Mouse (Mus musculus) cerebellum, postnatal 14 days (tissue): Measurements from ENCODE around the gene Hoxc5.
A peak's percentile ranks its signal among the peaks of the same experiment; 100 is the strongest.

Experiments
- DNase-seq, 2 experiments: peaks; one replicate each; pipeline ENCODE4 v3.0.0; 2021; ENCODE audit warnings: mixed read lengths in 2 of 2

Gene Hoxc5

DNA sequence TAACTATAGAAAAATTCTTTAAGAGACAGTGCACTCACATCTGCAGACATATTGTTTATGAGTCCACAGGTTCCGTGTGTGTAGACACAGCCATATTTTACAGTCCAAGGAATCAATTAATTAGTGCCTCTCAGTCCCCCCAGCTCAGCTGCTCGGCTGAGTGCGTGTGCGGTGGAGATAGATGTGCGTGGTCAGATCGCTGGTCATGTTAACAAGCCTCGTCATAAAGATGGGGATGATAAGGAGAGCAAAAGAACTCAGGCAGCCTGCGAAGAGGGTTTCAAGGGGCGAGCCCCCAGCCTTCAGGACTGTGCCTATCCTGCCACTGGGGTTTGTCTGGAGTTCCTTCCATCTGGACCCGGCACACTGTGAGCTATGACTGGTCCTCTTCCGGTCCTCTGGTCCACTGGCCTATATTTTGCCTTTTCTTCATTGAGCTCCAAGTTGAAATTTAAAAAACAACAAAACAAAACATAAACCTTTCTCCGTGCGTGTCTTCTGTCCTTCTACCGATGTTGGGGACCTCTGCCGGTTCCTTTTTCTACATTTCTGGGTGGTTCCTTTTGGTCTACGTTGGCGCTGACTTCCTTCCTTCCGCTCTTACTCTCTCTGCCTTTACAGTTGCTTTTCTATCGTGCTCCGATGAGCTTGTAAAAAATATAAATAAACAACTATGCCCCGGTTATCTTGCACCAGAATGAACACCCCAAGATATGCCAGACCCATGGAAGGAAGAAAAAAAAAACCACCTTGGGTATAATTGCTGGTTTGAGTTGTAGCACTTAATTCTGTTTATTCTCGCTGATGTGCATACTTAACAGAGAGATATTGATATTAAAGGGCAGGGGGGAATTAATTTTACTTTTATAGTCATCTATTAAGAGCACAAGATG, 21.8 kb upstream of the Hoxc5 start:
- no peak for DNase-seq

DNA sequence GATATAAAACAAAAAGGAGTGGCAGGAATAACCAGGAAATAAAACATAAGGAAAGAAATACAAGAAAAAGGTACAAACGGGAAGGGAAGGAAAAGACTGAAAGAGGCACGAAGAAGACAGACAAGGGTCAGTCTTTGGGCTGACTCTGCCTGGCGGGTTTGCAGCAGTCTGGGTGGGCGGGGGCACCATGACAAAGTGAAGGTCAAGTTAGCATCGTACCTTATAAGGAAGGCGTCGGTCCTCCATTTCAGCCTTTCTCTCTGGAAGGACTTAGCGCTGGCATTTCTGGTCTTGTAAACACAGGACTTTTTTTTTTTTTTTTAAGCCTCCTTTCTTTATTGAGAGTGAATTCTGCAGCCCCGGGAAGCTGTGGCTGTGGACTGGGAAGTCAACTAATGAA, 20.0 kb upstream of the Hoxc5 start:
- no peak for DNase-seq

DNA sequence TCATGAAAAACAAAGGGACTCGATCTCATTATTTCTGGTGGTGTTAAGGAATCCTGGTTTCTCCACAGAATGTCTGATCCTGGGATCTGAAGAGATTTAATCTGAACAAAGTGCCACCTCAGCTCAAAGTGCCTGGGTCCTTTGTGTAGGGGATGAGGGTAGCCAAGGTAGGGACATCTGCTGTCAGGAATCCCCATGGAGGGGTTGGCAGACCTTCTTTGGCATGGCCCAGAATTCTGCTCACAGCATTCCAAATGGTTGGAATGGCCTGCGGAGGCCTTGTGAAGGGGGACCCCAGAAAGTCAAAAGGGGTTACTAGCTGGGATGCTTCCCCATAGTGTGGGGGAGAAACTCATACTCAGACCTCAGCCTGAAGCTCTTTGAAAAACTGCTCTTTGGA, 18.4 kb upstream of the Hoxc5 start:
- DNase-seq: peak; percentile 39 to 50

DNA sequence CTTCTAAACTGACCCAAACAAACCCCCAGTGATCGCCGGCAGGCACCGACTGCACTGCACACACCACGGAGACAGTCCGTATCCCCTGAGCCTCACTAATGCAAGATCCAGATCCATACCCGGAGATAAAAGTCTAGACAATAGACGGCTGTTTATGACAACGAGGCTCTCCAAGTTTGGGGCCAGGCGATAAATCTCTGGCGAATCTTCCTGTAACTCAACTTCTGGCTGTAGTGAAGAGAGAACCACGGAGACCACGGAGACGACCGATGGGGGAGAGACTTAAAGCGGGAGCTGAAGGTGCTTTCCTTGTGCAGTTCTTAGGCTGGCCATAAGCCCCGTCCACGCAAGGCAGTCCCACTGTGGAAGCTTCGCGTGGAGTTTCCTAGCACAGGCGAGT, 17.5 kb upstream of the Hoxc5 start:
- no peak for DNase-seq

GRCm38 (mm10) chr15:102950877-102951276, 16.4 kb upstream of the Hoxc5 start:
- no peak for DNase-seq

DNA sequence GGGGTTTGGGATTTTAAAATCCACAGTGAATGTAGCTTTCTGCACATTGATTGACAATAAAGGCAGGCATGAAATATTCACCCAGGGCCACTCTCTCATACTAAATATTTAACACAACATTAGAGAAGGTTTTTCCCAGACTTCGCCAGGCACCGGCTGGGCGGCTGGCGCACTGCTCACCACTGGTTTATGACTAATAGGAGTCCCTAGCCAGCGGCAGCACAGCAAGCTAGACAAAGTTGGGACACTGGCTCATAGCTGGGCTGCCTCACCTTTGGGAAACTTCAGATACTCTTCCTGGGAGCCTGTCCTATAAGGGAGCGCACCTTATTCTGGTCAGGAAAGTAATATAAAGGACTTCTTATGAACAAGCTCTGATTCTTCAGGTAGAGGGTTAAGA, 13.7 kb upstream of the Hoxc5 start:
- no peak for DNase-seq

GRCm38 (mm10) chr15:102954192-102955006, 12.8 kb upstream of the Hoxc5 start, which contains the start of gene Hoxc11:
TSS of gene Hoxc11 (plus strand) at chr15:102954427.
- DNase-seq: no peak

GRCm38 (mm10) chr15:102955007-102955382, 12.2 kb upstream of the Hoxc5 start:
- DNase-seq: no peak

DNA sequence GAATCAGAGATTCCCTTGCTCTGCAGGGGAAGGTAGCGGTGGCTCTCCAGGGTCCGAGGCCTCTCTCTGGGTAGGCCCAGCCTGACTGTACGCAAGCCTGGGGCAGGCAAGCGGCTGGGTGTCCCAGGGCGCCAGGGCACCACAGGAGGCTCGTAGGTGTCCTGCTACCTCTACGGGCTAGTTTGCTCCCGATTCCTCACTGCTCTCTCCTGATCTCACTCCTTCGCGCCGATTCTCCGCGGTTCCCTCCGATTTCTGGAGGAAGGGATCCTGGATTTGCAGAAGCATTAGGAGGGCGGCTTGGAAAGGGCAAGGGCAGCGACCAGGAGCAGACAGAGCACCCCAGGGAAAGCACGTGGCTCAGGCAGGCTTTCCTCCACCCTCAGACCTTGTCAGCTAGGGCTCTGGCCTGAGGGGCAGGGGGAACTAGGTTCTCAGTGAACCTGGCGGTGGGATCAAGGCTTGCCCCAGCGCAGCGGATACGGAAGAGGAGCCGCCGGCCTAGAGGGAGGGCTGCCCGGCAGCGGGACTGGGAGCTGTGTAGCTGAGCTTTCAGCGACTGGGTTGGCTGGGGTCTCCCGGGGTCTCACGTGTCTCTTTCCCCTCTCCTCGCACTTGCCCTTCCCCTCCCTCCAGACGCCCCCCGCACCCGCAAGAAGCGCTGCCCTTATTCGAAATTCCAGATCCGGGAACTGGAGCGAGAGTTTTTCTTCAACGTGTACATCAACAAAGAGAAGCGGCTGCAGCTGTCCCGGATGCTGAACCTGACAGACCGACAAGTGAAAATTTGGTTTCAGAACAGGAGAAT, 11.2 kb upstream of the Hoxc5 start:
- DNase-seq: no peak

DNA sequence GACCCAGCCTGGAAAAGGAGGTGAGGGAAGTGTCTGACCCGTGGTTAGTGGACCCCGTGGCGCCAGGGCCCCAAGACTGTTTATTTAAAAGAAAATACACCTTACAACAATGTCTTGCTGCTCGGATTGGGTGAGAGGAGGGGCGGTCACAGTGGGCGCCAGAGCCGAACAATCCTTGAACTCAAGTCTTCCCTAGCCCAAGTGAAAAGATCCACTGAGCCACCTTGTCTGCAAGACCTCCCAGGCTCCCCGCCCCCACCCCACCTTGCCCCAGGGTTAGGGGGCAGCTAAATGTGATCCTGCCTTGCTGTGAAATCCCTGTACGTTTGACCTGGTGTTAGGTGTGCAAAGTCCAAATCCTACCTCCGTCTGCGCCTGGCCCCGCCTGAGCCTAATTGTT, 10.3 kb upstream of the Hoxc5 start:
- DNase-seq: no peak

DNA sequence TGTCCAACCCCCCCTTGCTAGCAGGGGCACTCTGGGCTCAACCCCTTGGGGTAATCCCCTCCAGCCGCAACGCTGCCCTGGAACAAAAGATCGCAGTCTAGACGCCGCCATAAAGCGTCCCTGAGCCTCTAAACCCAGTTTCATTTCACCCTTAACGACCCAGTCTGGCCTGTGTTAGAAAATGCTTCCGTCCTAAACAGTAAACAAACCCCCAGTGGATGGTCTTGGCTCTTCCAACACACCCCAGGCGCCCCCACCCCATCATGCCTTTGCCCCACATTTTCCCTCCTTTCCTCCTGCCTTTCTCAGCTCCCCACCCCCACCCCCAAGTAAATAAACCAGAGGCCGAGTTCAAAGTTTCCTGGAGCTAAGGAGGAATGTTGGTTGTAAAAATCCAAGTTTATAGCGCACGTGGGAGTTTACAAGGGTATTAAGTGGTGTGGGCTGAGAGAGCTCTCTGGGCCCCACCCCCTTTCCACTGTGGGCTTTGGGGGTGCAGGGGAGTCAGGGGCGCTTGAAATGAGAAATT, 7.5 kb upstream of the Hoxc5 start:
- DNase-seq: no peak

DNA sequence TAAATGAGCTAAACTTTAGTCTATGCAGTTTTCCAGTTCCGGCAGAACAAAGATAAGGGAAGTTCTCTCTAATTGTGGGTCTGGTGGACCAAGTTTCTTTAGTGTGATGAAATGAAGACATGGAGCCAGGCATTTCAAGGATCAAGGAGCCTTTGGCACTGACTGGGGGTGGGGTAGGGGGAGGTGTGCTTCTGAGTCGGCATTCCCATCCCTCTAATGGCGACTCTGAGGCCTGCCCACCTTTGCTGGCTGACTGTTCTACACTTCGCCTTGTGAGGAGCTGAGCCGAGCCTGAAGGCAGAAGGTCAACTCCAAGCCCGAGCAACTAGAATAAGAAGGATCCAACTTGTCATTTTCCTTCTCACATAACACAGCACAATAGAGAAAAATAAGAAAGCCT, 5.5 kb upstream of the Hoxc5 start:
- DNase-seq: no peak

DNA sequence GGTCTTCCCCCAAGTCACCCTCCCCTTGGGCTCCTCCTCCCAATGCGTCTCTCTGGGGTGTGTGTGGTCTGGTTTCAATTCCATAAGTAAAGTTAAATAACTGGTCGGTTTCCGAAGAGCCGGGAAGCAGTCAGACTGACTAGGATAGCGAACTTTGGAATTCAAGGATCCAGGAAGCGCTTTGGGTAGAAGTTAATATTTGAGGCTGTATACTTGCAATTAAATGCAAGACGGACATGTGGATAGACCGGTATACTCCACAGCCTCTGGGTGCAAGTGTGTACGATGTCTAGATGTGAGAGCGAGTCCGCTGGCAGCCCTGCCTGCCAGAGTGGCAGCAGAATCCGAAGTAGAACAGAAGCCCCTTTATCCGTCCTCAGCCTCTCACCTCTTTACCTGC, 4.8 kb upstream of the Hoxc5 start:
- no peak for DNase-seq

DNA sequence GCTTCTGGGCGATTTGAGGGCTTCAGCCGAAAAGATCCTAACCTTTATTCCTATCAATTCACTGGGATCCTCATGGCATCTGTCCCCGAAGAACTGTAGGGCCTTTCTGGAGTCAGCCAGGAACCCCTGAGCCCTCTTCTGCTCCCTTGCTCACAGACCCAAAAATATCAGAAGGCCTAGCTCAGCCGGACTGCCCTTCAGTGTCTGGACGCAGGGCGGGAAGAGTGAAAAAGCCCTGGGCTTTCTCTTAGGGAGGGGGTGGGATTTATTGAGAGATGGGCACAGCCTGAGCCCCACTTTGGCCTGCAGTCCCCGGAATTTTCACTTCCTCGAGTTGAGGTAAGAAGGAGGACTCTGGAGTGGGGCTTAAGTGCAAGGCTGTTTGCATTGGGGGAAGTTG, 4.0 kb upstream of the Hoxc5 start:
- DNase-seq: no peak

- no peak for DNase-seq
These were observed 3.3 kb upstream of the Hoxc5 start for GRCm38 (mm10) chr15:102963671-102964640.

DNA sequence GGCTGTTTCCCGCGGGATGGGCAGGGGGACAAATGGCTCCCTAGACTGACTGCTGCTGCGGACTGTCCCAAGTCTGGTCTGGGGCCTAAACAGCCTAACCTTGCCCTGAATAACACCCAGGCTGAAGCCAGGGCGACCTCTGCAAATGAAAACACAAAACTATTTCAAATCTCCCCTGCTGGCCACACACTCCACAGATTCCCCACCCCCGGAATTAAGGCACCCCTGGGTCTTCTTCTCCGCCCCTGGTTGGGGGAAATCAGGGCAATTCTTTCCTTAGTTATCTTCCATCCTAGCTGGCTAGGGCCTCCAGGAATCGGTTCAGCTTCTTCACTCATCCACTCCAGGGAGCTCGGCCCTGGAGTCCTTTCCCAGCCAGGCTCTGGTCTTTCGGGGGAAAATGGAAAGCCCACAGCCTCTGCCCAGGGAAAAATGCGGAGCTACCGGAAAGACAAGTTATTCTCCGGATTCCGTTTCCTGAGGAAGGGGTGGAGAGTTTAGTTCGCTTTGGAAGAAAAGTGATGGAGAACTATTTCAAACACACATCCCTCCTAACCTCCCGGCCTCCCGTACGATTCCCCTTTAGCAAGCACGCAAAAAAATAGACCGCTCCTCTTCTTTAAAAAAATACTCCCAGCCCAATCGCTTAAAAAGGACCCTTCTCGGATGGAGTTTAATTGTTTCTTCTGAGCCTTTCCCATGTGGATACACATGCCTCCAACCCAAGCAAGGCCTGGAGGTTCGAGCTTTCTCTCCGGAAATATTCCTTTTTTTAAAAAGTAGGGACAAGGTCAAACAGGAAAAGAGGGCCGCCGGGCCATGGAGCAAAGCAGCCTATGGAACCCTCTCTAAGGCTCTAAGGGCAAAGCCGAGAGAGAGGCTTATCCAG, 2.0 kb upstream of the Hoxc5 start:
- DNase-seq: no peak

DNA sequence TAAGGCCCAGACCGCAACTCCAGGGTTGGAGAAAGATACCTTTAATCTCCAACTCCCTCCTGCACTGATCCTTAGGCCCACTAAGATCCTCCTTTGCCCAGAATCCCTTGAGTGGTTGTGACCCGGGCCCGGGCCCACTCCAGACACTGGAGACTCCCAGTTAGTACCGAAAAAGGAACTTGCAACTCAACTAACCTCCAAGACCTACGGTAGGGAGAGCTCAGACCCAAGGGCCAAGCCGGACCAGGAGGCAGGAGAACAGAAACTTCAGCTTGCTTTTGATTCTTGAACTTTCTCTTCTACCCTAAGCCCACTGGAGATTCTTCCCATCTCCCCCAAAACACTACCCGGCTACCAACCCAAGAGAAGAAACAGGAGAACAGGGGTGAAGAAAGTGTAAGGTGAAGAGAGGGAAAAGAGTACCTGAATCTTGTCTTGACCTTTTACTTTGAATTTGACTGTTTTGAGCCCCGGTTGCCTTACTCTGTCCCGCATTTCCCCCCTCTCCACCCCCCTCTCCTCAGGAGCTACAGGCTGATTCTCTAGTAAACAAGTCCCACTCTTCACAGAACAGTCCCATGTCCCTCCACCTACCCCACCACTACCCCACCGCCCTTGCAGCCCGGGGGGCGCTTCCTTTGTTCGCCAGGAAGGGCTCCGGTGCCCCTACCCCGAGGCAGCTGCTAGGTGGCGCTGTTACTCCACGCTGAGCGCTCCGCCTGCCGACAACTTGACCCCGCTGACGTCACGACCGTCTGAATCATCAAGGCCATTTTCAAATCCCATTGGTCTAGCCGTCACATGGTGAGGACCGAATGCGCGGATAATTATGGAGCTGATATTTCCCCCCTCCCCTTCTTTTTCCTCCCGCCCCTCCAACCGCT, 1.1 kb upstream of the Hoxc5 start:
- peak; percentile 44 to 73 for DNase-seq

- no peak for DNase-seq
These were observed 399 bp upstream of the Hoxc5 start, which contains the start of gene Hoxc10 for GRCm38 (mm10) chr15:102966776-102967311. TSS of gene Hoxc10 (plus strand) at chr15:102966796.
